Mouse (Mus musculus) kidney, postnatal 4 days (tissue): ENCODE results near the gene Casc3.
A peak's percentile ranks its signal among the peaks of the same experiment; 100 is the strongest.

Experiments
- DNase-seq, 2 experiments: peaks; one replicate each; pipeline ENCODE4 v3.0.0; 2021; ENCODE audit warnings: mixed read lengths in 2 of 2

Gene Casc3

DNA sequence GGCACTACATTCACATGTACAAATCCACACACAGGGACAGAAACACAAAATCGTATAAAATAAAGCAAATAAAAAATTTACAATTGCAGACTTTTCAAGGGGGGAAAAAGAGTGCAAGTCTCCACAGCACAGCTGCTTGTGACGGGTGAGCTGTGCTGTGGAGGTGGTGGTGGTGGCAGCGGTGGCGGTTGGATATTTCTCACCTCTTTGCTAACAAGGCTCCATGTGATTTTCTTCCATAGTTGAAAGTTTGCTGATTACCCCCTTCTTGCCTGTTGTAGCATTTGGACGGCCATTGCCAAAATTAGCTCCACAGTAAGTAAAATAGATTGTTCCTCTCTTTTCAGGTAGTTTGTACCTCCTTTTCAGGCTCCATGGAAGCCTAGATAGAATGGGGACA, at the start of gene Casc3:
Casc3 (plus strand) TSS at position 301 of the 400 bp plus-strand sequence.
- no peak for DNase-seq

GRCm38 (mm10) chr11:98755726-98756380, 48.9 kb upstream of the Casc3 start:
- DNase-seq: no peak

DNA sequence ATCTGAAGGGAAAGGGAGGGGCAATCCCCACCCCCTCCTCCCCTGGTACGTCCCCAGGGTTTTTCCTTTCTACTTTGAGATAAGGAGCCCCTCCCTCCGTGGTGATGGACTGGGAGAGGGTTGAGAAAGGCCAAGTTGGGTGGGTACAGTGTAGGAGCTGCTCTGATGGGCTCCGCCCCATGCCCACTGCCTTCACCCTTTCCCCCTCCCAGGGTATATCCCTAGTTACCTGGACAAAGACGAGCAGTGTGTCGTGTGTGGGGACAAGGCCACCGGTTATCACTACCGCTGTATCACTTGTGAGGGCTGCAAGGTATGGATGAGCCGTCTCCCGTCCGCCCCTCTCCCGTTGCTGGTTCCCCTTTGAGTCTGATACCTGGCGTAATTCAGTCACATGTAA, 48.0 kb upstream of the Casc3 start:
- no peak for DNase-seq

- no peak for DNase-seq
Observed at GRCm38 (mm10) chr11:98761939-98762338, 42.8 kb upstream of the Casc3 start.

DNA sequence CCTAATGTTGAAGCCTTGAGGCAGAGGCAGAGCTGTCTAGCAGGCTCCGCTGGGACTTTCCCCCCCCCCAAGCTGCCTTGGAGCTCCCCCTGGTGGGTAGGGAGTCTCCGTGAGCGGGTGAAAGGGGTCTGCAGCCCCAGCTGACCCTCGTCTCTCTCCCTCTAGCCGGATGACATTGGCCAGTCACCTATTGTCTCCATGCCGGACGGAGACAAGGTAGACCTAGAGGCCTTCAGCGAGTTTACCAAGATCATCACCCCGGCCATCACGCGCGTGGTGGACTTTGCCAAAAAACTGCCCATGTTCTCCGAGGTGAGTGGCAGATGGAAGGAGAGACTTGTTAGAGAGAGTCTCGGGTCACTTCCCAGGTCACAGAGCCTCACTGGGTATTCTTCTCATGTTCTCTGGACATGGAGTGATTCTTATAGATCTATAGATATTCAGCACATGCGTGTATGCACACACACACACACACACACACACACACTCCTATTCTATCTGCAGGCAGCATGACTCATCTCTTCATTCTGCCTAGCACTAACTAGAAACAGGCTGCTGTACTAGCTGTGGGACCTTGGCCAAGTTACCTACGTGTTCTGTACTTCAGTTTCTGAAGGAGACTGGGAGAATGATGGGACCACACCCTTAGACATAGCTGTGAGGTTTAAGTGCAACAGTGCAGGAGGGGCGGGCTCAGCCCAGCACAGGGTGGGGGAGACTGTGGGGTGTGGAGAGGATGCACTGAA, 41.8 kb upstream of the Casc3 start:
- DNase-seq: peak; percentile 58 to 63

- DNase-seq: no peak
Observed at GRCm38 (mm10) chr11:98763502-98763861, 41.2 kb upstream of the Casc3 start.

DNA sequence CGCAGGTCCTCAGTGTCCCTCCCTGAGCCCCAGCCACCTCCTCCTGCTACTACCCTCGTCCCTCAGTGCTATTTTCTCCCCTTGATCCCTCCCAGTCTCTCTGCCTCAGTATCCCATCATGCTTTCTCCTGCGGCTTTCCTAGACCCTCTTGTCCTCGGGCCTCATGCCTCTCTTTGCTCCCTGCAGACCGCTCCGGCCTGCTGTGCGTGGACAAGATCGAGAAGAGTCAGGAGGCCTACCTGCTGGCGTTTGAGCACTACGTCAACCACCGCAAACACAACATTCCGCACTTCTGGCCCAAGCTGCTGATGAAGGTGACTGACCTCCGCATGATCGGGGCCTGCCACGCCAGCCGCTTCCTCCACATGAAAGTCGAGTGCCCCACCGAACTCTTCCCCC, 40.6 kb upstream of the Casc3 start:
- DNase-seq: no peak

DNA sequence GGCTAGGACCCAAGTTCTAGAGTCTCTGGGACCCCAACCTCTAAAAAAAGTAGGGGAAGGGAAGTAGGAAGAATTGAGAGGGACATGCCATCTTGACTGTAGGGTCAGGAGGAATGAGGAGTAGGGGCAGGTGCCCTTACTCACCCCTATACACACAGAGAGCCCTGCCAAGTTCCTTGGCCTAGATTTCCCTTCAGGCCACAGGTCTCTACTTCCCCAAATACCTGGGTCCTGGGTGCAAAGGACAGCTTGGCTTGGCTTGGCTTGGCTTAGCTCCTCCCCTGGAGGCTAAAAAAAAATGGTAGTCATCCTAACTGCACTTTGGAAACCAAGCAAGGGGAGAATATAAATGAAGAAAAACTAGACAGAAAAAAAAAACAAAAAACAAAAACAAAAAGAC, 40.0 kb upstream of the Casc3 start:
- no peak for DNase-seq

- peak in 1 of 2 experiments; percentile 55 for DNase-seq
Observed at GRCm38 (mm10) chr11:98765421-98766309, 39.0 kb upstream of the Casc3 start.

DNA sequence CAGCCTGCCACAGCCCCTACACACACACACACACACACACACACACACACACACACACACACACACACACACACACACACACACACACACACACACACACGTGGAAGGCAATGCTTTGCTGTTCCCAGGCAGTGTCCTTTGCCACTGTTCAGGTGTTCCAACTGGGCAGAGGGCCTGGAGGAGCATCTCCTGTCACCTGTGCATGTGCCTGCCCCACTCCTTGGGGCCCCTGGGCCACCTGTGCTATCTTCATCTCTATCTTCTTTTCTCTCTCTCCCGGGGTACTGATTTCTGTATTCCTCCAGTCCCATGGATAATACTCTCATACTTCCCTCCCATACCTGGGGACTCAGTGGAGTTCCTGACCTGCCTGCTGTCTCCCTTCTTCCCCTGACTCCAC, 38.4 kb upstream of the Casc3 start:
- no peak for DNase-seq

- DNase-seq: no peak
Observed at GRCm38 (mm10) chr11:98766816-98767215, 37.9 kb upstream of the Casc3 start.

DNA sequence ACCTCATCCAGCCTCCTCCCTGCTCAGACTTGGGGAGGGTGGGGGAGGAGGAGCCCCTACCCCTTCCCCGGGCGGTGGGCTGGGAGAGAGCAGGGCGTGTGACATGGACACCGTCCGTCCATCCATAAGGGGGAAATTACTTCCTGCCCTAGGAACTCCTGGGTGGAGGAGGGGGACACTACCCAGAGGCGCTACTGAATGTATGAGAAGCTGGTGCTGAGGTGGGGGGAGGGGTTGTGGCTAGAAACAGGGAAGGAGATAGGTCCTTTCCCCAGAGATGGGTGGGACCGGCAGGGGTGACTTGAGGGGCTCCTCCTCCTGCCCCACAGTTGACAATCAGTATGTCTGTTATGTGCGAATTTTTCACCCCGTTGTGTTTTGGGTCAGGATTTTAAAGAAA, 37.4 kb upstream of the Casc3 start:
- DNase-seq: peak in 1 of 2 experiments; percentile 70

- no peak for DNase-seq
Observed at GRCm38 (mm10) chr11:98767713-98768112, 37.0 kb upstream of the Casc3 start.

GRCm38 (mm10) chr11:98768127-98769006, 36.3 kb upstream of the Casc3 start:
- peak; percentile 59 to 74 for DNase-seq

GRCm38 (mm10) chr11:98769007-98769954, 35.4 kb upstream of the Casc3 start:
- DNase-seq: no peak

DNA sequence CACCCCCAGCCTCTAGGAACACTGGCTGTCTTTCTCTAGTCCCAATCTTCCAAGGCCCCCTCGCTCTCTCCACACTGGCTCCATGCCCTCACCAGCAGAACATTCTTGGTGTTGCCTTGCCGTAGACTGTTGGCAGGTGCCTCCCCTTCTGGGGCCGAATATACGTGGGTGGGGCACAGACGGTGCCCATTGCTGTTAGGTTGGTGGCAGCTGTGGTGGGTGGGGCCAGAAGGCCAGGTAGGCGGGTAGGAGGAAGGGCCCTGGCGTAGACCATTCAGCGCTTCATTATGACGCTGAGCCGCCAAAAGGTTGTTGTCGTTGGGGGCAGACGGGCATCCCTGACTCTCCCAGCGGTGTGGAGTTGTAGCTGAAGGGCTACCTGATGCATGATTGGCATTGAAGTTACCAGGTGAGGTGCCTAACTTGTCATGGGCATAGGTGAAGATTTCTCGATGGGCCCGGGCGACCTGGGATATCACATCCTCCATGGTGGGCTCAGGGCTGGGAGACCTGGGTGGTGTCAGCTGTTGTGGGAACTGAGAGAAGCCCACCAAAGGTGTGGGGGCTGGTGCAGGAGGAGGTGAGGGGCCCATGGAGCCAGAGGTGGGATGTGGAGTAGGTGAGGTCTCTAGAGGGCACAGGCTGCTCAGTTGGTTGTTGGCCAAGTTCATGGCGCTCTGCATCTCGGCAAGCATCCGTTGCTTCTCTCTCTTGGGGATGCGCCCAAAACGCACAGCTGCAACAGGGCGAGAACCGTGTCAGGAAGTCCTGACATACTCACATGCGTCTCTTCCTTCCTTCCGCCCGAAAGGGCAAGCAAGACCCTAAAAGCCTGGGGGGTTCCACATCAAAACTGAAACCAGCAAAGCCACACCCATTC, 34.4 kb upstream of the Casc3 start:
- DNase-seq: peak in 1 of 2 experiments; percentile 51

- no peak for DNase-seq
Observed at GRCm38 (mm10) chr11:98771131-98771530, 33.6 kb upstream of the Casc3 start.

DNA sequence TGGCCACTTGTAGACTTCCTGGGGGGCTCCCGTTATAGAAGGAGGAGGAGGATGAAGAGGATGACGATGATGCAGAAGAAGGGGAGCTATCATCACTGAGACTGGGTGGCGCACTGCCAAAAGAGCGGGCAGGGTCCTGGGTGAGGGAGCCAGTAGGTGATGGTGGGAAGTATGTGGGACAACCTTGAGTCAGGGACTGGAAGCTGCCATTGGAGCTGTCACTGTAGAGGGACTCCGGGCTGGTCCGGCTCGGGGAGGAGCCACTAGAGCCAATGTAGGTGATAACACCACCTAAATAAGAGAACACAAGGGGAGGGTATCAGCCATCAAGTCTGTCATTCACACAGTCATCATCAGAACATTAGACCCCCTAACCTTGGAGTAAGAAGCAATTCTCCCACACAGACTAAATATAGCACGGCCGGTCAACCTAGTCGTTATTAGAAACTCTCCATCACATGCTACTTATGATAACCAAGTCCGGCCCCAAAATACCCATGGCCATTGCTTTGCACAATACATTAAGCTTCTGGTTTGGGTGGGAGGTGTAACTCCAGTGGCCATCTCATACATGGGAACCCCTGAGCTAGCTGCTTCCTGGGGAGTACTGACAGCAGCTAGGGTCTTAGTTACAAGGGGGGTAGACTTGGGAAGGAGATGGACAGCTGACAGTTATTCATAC, 32.7 kb upstream of the Casc3 start:
- peak in 1 of 2 experiments; percentile 41 for DNase-seq

DNA sequence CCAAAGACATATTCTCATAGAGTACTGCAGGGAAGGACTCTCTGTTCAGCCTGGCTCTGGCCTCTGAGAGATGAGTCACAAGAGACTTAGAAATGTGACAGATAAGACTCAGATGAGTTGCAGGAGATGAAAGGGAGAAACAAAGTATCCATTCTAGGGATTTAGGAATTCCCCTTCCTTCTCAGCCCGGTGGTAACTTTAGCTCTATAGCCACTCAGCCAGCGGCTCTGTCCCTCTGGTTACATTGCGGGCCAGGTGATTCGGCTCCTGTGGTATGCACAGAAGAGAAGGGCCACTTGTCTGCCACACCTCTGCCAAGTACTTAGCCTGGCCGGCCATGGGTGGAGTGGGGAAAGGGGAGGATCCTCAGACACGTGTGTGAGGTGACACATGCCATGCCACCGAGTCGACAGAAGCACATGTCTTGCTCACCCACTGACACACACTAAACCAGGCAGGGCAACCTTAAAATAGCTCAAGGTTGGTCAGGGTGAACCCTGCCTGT, 32.0 kb upstream of the Casc3 start:
- DNase-seq: peak in 1 of 2 experiments; percentile 59
